Mouse (Mus musculus) CD4-positive, CD25-positive, alpha-beta regulatory T cell, adult 4 months (primary cell): Measurements from ENCODE around the gene Mboat7. TPM values are rescaled to one million over a fixed set of nuclear protein-coding genes. Genes with fewer than 3 reads are reported as not detected.

Experiments used
- ATAC-seq: one replicate; pipeline ENCODE4 v1.8.0; 2017
- polyA plus RNA-seq, 2 experiments: library from polyadenylated mRNA; unstranded; fragments of 100-300 nt; shearing (Covaris generic); gene quantifications; one replicate each; pipeline ENCODE4 v1.2.1; 2017

Gene Mboat7
- polyA plus RNA-seq, 2 experiments from 2014 or later, result 19.4 to 25.7 TPM

DNA sequence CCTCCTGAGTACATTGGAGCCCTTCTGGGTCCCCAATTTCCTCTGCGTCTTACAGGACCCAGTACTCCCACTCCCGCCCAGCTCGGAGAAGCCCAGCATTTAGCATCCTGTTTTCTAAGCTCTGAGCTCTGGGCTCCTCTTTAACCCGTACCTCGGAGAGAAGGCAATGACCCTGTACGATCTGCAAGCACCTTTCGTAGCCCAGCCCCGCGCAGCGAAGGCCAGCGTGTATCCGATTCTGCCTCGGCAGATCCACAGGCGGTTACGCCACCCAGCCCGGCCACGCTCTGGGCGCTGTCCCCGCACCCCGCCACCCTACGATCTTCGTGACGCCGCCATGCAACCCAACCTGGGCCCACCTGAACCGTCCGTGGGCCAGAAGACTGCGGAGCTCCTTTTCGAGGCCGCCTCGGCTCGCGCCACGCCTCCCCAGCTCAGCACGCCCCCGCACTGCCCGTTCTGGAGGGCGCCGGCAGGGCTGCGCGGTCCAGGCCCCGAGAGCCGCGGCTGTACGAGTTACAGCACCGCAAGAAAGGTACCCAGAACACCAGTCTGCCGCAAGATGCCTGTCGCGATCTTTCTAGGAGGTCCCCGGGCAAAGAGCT, 839 bp downstream of the Mboat7 start, which contains the start of gene Tsen34:
Tsen34 (plus strand) TSS at position 482 of the 605 bp plus-strand sequence.
- peak; percentile 3 for ATAC-seq

DNA sequence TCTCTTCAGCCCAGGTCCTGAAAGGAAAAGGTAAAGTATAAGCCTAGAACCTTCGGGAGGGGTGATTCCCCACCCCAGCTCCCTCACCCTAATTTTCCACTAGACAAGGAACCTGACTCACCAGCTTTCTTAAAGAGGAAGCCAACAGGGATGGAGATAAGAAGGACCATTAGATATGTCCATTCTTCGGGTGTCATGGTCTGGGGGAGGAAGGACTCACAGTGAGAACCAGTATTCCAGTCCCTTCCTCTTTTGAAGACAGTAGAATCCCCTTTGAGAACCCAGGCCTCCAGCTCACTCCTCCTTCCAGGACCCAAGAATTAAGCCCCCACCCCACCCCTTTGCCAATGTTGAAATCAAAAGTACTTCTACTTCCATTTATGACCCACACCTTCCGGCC, 1.4 kb downstream of the Mboat7 start:
- ATAC-seq, result no peak

DNA sequence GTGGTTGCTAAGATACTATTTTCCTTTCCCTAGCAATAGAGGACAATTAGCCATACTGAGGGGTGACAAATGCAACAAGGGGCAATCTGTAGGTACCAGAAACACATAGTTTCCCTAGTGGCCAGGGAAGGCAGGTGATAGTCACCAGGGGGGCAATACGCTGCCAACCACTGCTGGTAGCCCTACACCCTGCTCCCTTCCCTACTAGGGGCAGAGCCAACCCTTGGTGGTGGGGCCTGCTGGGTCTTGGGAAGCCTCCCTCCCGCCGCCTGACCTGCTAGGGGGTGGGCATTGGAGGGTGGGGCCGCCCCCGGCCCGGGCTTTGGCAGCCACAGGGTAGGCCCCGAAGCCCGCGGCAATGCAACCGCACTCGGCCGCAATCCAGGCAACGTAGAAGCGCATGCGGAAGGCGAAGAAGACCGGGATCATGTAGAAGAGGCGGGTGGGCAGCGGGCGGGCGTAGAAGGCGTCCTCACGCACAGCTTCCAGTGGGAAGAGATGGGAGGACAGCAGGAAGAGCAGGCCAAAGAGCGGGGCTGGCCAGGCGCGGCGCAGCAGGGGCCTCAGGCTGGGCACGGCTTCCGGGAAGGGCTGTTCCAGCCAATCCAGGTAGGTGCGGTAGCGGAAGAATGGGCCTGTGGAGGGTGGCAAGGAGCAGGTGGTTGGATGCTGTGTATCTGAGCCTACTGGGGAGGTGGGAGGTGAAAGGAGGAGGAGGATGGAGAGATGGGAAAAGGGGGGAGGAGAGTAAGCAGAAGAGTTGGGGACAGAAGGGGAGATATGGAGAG, 7.7 kb downstream of the Mboat7 start:
- no peak for ATAC-seq

DNA sequence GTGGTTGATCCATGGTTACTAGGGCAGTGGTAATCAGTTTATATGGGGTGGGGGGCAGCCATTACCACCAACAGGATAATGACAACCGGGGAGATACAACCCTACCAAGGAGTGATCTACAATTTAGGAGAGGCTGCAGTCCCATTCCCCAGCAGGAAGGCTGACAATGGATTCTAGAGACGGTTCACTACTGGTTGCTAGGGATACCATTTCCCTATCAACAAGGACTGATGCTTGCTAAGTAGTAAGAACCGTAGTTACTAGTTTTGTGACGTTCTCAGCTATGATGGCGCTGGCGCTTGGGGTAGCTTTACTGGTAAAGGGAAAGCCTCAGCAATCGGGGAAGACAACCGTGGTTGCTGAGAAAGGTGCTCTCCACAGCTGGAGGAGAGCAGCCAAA, 8.6 kb downstream of the Mboat7 start:
- ATAC-seq, result no peak

DNA sequence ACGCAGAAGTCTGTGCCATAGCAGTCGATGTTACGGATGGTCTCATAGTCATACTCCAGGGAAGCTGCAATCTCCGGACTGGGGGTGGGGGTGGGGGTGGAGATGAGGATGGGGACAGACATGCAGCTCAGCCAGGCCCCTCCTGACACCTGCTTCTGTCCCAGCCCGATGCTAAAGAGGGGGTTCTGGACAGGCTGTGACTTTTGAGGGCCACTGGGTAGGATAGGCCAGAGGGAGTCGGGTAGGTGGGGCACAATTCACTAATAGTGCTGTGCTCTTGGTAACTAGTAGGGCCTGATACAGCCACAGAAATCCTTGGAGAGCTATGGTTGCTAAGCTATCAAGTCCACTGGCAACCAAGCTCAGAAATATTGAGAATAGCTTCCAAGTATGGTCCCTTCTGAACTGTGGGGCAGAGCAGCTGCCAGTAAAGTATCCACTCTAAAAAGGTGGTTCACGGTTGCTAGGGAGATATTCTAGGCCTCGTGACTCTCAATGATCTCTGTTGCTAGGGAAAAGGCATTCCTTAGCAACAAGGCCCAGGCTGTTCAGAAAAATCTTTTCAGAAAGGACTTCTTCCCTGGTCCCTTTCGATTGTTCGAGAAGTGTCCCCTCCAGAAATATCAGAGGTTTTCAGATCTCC, 9.3 kb downstream of the Mboat7 start:
- no peak for ATAC-seq

DNA sequence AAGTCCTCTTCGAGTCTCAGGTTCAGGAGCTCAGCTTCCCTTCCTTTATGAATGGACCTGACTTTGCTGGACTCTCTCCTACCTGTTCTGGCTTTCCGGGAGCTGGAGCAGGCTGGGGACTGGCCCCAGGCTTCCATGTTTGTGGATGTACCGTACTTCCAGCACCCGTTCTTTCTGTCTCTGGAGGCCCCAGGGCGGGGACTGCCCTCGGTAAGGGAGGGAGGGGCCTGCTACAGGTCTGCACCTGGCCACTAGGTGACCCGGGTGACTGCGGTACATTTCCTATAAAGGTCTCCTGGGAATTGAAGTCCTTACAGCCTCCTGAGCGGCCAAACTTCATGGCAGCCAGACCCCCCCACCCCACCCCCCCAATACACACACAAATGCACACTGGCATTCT, 16.0 kb downstream of the Mboat7 start, which contains the start of gene Tmc4:
Tmc4 (minus strand) TSS at position 212 of the 400 bp plus-strand sequence.
- no peak for ATAC-seq

DNA sequence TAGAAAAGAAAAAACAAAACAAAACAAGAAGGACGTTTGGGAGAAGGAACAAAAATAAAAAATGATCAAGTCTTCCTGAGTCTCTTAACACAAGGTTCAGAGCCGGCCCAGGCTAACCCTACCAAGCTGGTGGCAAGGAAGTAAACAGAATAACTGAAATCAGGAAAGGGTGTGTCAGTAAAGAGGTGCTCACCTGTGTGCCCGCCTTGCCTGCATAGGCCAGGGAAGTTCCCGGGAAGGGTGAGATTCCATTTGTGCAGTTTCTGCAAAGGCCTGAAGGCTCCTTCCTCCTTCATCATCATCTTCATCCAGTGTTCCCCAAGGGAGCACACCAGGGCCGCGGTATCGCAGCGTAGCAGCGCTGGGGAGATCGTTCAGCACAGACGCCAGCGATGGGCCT, 17.0 kb downstream of the Mboat7 start:
- ATAC-seq, result no peak

DNA sequence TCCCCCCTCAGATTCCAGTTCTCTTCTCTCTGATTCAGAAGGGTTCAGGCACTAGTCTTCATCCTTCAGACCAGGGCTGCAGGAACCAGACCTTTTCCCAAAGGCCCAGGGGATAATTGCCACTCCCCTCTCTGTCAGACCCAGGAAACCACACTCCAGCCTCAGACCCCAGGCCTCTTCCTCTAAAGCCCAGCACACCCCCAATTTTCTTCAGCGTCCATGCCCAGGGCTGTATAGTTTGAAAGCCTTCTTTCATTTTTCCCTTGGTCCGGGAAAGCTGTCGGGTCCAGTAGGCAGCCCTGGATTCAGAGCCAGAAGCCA, 18.1 kb downstream of the Mboat7 start:
- no peak for ATAC-seq

DNA sequence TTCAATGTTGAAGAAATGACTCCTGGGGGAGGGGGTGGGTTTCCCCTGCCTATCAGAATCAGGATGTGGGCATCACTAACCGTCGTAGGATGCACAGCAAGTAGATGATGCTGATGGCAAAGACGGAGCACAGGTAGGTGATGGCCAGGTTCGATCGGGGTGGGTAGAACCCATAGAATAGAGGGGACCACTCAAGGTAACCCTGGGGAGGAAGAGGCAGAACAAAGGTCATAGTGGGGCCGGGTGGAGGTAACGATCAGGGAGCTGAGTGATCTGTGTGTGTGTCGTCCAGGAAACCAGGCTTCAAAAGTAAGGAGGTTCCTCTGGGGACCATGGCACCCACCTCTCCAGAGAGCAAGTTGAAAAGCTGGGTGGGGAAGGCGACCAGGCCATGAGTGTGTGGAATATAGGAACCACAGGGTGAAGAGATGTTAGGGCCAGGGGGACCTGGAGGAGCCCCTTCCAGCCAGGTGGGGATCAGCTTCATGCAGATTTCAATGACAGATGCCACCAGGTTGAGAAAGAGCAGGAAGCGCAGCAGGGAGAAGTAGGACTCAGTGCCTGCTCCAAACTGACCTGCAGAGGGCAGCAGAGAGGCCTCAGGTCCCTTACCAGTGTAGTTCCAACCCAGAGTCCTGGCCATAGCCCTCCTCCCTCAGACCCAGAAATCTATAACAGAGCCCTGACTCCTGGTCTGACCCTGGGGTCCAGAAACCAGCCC, 18.7 kb downstream of the Mboat7 start:
- ATAC-seq, result peak; percentile 97

DNA sequence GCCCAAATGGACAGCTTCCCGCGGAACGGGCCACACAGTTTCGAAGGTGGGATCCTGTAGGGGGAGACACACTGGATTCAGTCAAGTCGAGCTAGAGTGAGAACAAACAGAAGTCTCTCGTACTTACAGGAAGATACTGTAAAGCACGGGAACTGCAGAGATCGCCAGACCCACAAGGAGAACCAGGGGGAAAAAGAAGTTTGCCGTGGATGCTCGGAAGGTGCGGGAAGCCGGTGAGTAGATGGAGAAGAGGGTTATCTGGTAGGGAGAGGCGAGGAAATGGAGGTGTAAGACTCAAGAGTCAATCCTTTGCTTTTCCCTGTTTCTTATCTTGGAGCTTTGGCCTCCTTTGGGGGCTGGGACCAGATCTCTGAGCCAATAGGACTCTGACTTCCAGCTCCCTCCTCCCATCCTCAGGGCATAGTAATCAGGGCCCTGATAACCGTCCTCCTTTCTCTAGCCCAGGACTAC, 26.4 kb downstream of the Mboat7 start:
- ATAC-seq, result no peak

DNA sequence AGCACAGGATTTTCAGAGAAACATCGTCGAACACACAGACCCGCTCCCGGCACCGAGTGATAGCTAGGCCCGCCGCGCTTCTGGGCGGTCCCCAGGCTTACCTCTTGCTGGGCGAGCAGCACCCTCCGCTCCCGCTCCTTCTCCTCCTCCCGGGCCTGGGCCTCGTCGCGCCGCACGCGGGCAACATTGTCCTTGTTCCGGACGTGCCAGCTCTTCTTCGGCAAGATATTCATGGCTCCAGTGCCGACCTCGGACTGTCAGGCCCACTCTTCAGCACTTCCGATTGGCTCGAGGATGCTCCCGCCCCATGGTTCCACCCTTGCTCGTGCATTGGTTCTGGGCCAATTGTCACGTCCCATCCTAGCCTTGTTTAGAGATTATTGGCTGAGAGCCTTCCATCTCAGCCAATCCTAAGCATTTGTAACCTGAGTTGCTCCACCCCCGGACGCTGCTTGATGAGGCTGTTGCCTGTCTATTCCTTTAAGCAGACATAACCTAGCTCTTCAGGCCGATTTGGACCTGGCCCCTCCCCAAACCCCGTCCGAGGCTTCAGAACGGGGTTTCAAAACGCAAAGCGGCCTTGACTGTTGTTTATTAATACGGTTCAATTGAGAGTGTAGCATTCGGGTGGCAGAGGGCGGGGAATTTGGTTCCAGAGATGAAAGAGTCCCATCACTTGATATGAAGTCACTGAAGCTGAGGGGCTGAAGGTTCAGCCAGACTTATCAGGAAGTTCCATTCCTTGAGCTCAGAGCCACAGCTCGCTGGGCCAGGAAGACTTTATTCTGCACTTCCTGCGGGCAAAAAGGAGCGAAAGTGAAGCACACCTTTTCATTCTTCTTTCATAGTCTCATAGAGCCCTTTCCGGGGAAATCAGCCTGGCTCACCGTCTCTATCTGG, 27.9 kb downstream of the Mboat7 start, which contains the start of gene Leng1:
Leng1 (minus strand) TSS at position 626 of the 900 bp plus-strand sequence.
- ATAC-seq, result peak; percentile 97

DNA sequence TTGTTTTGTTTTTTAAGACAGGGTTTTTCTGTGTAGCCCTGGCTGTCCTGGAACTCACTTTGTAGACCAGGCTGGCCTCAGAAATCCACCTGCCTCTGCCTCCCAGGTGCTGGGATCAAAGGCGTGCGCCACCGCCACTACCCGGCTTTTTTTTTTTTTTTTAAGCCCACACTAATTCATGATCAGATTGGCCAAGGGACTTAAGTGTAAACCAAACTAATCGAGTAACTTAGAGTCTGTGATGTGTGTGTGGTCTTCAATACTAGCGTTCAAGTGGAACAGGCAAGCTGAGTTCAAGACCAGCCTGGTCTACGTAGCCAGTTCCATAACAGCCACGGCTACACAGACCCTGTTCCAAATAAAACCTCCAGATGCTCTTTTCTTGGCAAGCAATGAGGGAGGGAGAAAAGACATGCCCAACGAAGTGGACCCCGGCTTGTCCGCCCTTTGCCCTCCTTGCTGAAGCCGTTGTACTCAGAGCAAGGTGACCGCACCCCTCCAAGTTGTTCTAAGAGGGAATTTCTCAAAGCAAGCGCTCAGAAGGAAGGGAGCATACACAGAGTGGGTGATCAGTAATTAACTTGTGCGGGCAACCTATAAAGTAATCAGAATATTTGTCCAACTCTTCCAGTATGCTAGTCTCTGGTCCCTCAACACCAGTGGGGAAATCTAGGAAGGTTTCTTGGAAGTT, 28.7 kb downstream of the Mboat7 start:
- no peak for ATAC-seq

DNA sequence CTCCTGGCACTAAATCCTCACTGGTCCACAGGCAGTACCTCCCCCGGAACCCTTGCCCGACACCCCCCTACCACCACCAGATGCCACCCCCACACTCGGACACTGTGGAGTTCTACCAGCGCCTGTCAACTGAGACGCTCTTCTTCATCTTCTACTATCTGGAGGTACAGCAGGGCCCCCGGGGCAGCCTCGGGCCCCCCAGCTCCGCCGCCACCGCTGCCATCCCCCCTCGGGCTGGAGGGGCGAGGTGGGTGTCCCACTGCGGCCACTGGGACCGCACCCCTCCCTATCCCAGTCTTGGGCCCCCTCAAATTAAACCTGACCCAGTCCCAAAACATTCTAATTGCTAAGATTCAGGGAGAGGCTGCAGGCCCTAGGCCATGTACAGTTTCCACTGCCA, 34.7 kb downstream of the Mboat7 start:
- no peak for ATAC-seq

DNA sequence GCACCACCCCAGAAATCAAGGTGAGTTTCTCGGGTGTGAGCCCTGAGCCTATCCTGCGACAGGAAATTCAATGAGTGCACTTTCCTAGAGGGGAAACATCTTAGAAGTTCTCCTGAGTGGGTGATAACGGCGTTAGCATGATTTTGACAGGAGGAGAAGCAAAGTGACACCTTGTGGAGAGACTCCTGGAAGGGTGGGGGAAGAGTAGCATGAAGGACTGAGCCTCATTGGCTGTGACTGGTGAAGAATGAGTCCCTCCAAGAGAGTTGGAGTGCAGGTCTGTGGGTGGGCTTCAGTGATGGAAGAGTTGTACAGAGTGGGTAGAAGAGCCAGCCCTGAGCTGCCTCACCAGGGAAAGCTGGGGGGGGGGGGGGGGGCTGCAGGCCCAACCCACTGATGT, 36.4 kb downstream of the Mboat7 start:
- no peak for ATAC-seq

DNA sequence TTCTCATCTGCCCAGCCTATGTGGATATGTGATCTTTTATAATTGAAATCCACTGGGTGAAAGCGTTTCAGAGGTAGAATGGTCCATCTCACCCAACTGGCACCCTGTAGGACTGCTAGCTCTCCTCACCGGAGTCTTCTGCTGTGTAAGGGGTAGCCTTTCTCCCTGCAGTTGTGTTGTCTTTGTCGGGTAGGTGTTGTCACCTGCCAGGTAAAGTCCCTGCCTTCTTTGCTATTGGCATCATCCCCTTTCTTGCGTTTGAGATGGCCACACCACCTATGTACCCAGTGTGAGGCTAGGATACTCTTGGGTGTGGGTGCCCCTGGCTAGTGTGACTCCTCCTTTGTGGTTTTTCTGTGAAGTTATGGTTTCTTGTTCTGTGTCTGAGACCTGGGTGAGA, 46.7 kb downstream of the Mboat7 start:
- no peak for ATAC-seq

DNA sequence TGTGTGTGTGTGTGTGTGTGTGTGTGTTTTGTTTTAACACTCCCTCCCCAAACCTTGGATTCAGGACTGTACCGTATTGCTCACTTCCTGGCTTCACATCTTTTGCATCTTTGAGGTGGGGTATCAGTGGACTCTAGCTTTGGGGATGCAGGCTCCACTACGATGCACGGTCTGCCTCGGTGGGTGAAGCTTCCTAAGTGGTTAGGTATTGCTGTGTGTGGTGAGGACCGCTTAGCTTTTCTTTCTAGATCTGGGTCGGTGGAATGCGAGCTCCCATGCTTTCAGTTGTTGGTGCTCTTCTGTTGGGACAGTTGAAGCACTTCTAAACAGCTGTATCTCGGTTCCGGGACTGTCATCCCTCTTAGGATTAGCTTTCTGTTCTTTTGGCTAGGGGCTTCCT, 47.1 kb downstream of the Mboat7 start:
- ATAC-seq, result no peak

DNA sequence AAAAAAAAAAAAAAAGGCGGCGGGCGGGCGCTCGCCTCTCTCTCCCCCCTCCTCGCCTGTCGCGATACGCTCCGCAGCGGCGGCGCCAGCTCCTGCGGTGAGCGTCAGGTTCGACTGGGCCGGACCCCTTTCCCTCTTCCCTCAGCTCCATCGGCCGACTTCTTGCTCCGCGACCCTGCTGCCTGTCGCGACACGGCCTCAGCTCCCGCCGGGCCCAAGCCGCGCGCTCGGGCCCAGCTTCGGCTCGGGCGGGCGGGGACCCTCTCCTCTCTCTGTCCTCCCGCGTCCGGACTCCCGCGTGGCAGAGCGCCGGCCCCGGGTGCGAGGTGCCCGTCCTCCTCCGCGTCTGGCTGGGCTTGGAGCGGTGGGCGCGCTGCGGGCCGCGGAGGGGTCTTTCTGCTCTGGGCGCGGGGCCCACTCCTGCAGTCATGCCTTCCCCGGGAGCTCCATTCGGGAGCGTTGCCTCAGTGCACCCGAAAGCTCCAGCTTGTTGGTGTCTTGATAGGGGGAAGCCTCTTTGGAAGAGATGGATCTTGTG, 47.8 kb downstream of the Mboat7 start:
- no peak for ATAC-seq

DNA sequence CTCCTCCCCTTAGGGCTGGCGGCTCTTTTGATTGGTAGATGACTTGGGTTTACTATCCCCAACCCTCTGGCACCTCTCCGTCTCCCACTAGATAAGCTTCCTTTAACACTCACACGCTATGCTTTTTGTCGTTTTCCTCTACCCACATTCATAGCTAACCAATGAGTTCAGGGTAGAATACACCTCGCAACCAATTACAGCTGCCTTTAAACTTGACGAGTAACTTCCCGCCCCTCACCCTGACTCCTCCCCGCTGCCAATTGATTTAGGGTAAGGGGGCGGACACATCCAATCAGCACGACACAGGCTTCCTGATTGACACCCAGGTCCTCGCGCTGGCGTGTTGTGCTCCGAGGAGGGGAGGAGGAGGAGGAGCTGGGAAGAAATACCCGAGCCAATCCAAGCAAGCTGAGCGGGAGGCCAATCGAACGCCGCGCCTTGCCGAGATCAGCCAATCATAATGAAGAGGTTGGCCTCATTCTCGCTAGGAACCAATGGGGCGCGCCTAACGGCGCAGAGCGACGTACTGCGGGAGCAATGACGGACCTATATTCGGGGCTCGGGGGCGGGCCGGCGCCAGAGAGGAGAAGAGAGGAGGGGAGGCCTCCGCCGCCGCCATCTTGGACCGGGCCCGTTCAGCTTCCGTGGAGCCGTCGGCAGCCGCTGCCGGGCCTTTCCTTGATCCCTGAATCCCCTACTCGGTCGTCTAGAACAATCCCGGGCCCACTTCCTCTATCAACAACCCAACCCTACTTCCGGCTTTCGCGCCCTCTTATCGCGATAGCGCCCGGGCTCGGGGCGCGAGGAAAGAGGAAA, 48.4 kb downstream of the Mboat7 start, which contains the start of gene Cnot3:
Cnot3 (plus strand) TSS at position 597 of the 816 bp plus-strand sequence.
- peak; percentile 86 for ATAC-seq

DNA sequence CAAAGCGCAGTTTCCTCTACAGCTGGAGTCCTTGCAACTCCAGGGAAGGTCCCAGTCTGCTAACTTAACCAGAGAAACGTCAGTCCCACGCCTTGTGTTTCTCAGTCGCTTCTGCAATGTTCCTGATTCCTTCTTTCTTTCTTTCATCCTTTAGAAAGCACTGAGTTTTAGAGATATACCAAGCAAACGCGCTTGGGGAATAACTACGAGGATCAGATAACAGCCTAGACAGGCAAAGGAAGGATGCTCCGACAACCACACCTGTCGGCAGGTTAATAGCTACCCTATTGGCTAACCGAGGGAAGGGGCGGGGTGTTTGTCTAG, 49.0 kb downstream of the Mboat7 start:
- no peak for ATAC-seq

DNA sequence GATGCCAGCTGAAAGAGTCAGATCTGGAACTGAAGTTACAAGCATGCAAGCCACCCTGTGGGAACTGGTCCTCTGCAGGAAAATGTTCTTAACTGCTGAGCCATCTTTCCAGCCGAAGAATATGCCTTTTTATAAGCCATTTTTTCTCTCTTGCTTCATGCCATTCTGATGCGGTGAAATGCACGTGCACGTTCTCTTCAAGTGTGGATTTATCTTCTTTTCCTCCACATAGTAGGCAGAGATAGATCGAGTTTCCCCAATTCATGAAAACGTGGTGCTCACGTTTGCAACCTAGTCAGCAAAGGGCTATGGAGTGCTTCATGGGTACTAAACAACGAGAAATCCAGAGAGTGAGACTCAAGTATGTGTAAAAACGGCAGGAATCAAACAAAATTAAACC, 49.5 kb downstream of the Mboat7 start:
- ATAC-seq, result no peak
